Mouse (Mus musculus): ENCODE data around the gene Tmbim1. TPM values are rescaled to one million over a fixed set of nuclear protein-coding genes. Genes with fewer than 3 reads are reported as not detected.
"Not testable (repeated sequence)": the region's sequence is repeated elsewhere in the genome, so short reads cannot be mapped to it uniquely, and the experiment has no call there.

Gene Tmbim1
- total RNA-seq, 2 experiments from 2014 or later = 5.2 to 5.3 TPM

DNA sequence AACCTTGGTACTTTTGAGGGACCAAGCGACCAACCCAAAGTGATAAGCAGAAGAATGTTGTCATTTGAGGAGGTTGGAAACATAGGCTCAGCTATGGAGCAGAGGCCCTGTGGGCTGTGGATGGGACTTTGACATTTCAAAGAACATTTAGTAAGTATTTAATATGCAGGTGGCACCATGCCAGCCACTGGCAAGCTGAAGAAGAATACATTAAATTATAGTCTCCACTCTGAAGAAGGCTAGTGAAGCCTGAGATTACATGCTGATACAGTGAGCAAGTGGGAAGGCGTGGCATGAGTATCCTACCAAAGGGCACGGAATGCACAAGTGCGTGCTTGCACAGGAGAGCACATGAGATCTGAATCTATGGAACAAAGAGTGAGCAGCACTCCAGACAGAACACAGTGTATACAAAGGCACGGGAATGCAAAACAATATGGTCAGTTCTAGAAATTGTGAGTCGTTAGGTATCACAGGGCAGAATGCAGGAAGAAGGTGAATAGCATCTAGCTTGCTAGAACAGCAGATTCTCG lies 24.5 kb upstream of the Tmbim1 start:
- no peak for DNase-seq

DNA sequence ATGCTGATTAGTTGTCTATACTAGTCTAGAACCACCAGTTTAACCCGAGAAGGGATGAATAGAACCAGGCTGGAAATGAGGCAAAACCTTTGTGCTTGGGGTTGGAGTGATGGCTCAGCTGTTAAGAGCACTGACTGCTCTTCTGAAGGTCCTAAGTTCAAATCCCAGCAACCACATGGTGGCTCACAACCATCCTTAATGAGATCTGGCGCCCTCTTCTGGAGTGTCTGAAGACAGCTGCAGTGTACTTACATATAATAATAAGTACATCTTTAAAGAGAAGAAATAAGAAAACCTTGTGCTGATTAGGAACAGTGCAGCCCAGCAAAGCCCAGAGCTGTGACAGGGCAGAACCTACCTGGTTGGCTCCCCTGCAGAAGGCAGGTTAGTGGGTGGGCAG lies 21.5 kb upstream of the Tmbim1 start:
- DNase-seq; intact Hi-C loops (cut with DNase I): not testable (repeated sequence)

More for the DNA sequence above, 24.5 kb upstream of the Tmbim1 start:
- intact Hi-C loops (cut with DNase I) = no loop called here

DNA sequence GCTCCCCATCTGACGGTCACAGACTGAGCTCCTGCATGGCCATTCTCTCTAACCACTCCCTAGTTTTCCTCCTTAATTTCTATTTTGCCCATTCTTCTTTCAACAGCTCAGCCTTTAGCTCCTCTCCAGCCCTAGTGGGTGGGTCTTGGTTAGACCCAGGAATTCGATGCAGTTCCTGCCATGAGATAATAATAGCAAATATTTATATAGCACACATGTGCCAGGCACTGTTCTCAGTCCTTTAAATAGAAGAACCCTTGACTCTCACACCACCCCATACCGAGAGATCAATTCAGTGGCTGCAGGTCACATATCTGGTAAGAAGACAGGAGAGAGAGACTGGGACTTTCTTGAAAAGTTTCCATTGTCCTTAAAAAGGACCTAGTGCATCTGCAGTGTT lies 16.0 kb upstream of the Tmbim1 start:
- no peak for DNase-seq
- intact Hi-C loops (cut with DNase I) = no loop called here

DNA sequence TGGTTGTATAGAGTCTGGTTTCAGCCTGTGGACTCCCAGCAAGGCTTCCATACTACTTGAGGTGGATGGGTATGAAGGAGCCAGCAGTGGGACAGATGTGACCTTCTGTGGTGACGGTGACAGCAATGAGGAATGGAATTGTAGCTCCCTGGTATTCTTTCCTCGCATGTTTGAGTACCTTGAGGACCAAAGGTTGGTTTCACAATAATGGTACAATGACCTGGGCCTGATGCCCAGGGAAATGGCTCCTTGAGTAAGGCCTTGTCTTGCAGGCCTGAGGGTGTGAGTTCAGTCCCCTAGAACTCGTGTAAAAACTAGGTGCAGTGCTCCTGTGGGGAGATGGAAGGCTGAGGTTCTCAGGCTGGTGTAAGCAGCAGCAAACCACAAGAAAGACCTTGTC lies 13.3 kb upstream of the Tmbim1 start:
- intact Hi-C loops (cut with DNase I) = loop anchor here (5.0 kb wide), 1 partner anchor 44 kb away; the partner anchor contains the start of gene Catip
- no peak for DNase-seq

DNA sequence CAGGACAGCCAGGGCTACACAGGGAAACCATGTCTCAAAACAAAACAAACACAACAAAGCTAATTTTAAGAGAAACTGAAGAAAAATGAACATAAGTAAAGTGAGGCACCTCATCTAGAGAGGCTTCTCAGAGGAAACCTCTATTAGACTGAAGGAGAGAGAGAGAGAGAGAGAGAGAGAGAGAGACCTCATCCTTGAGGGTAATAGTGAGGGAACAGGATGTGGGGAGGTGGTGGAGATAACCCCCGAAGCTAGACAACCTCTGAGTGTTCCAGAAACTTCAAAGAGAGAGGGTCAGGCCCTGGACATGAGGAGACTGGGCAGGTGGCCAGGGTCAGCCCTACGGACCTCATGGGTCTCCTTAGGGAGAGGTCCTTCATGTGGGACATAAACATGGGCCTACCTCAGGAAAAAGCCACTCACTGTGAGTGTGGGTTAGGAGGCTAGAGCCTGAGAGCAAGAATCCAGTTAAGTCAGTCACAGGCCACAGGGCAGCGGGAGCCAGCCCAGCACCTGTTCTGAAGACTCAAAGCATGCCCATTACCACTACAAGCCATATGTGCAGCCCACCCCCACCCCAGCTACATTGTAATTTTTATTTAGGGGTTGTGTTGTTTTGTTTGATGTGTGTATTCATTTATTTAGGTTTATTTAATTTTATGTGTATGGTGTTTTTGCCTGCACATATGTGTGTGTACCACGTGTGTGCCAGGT lies 10.8 kb upstream of the Tmbim1 start:
- intact Hi-C loops (cut with DNase I) = loop anchor here (5.0 kb wide), 1 partner anchor 46 kb away; the partner anchor contains the start of gene Catip

DNA sequence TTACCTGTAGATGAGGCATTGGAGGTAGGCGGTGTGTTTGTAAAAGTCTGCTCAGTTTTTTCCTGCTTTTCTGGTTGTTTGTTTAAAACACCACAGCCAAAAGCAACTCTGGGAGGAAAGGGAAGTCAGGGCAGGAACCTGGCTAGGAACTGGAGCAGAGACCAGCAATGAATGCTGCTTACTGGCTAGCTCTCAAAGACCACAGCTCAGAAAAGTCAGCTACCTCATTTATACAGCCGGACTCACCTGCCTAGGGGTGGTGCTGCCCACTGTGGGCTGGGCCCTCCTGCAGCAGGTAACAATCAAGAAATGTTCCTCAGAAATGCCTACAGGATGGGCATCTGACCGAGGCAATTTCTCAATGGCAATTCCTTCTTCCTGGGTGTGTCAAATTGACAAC lies 9.4 kb upstream of the Tmbim1 start:
- intact Hi-C loops (cut with DNase I) = loop anchor here (5.0 kb wide), 1 partner anchor 48 kb away; the partner anchor contains the start of gene Catip
- DNase-seq = no peak

More for the DNA sequence above, 10.8 kb upstream of the Tmbim1 start:
- DNase-seq = no peak

DNA sequence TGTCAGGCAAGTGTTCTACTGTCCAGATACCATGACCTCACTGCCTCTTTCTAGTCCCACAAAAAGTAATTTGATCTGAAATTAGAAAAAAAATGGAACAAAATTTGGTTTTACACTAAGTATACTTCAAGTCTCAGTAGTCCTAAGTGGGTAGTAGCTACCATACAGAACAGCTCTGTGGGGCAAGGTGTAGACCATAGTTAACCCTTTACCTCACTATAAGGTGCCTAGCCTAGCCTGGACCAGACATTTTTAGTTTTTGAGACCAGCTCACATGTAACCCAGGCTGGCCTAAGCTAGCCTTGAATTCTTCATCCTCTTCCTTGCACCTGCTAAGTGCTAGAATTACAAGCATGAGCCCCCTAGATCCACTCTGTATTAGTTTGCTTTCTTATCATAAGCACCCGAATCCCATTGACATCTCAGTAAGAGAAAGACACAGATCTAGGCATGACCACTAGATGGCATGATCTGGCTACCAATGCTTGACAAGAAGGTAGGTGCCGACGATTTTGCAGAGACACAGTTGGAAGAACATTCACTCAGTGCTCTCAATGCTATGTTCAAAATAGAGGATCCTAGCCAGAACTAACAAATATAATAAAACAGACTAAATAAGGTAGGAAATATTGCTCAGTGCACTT lies 7.7 kb upstream of the Tmbim1 start:
- peak; percentile 48 for DNase-seq
- intact Hi-C loops (cut with DNase I) = no loop called here

DNA sequence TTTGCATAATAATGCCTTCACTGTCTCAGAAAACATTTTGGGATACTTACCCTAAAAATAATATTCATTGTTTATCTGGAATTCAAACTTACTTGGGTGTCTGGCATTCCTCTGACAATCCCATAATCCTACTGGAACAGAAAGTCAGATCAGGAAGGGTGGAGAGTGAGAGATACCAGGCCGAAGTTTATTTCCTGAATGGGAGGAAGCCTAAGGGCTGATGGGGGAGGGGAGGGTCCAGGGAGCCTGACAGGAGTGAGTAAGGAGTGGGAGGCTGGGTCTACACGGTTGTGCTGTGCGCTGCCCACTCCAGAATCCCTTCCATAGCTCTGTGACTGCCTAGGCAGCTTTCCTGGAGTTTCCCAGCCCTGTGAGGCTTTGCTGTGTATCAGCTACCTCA lies 4.3 kb upstream of the Tmbim1 start:
- intact Hi-C loops (cut with DNase I) = no loop called here
- DNase-seq = no peak

DNA sequence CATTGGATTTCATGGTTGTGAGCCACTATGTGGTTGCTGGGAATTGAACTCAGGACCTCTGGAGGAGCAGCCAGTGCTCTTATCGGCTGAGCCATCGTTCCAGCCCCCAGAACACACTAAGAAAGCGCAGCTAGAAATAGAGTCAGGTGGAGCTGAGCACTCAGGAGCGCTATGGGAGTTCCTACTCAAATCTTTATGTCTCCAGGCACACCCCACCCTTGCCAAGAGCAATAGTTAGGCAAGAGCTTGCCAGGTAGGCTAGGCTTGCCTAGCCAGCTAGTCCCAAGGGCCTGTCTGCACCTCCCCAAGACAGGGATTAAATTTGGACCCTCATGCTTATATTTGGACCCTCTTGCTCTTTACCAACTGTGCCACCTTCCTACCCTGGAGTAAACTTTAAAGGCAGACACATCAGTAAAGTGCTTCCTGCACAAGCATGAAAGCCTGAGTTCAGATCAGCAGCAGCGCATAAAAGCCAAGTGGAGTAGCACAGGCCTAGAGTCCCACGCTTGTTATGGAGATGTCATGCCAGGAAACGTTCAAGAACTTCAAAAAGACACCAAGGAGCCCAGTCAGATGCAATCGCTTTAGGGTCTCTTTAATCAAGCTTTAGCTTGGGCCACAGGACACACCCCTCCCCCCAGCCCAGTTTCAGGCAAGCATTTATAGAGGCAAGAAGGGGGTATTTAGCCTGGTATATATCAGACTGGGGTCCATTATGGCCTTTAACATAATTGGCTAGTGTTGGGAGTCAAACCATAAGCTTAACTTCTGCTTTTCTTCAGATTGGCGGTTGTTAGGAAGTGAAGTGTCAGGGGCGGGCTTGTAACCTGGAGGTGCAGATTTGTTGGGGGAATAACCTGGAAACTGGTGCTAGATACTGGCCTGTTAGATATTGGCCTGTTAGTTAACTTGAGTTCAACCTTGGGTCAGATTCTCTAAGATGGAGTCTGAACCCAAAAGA lies 2.9 kb upstream of the Tmbim1 start:
- intact Hi-C loops (cut with DNase I) = no loop called here

DNA sequence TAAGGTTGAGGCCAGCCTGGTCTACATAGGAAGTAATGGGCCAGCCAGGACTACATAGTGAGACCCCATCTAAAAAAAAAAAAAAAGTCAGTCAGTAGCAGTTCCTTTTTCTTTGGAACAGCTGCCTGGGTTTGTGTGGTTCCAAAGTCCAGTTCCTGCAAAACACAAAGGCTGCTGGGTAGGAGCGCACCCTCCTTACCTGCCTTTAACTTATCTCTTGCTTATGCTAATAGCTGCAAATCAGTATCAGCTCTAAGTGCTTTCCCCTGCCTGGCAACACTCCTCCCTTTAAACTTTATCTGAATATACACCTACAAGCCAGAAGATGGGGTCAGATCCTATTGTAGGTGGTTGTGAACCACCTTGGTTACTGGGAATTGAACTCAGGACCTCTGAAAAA lies 1.7 kb upstream of the Tmbim1 start:
- intact Hi-C loops (cut with DNase I) = no loop called here

More for the DNA sequence above, 2.9 kb upstream of the Tmbim1 start:
- DNase-seq = no peak

DNA sequence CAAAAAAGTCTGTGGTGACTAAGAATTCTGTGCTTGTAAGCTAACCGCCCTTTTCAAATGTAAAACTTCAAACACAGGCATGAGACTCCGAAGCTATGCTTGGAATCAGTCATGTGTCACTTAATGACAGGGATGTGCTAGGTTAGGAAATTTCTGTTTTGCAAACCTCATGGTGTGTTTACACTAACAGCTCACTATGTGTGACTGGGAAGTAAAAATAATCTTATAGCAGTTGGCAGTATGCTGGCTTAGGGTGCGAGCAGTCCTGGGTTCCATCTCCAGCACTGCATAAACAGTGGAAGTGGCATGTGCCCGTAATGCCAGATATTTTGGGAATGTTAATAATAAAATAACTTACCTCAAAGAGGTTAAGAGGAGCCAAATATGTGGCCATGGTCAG lies 476 bp downstream of the Tmbim1 start:
- DNase-seq = no peak
- intact Hi-C loops (cut with DNase I) = loop anchor here (5.0 kb wide), 1 partner anchor 52 kb away; no protein-coding TSS in a partner anchor

More for the DNA sequence above, 1.7 kb upstream of the Tmbim1 start:
- no peak for DNase-seq

DNA sequence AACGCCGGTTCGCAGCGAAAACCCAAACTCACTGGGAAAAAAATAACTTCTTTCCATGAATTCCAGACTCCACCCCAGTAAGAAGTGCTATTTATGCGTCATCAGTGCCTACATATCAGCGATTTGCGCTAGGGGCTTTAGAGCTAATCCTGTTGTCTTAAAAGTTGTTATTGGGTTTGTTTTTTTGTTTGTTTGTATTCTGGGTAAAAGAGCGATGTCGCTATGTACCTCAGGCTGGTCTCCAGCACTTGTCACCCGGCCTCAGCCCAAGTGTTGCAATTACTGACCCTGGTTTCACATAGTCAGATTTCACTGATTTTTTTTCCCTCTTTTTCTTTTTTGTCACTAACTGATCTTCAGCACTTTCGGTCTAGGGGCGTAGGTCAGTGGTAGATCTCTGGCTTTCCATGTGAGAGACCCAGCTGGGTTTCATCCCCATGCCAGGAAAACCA lies 1.1 kb downstream of the Tmbim1 start:
- intact Hi-C loops (cut with DNase I) = loop anchor here (5.0 kb wide), 1 partner anchor 53 kb away; no protein-coding TSS in a partner anchor
- DNase-seq = no peak

DNA sequence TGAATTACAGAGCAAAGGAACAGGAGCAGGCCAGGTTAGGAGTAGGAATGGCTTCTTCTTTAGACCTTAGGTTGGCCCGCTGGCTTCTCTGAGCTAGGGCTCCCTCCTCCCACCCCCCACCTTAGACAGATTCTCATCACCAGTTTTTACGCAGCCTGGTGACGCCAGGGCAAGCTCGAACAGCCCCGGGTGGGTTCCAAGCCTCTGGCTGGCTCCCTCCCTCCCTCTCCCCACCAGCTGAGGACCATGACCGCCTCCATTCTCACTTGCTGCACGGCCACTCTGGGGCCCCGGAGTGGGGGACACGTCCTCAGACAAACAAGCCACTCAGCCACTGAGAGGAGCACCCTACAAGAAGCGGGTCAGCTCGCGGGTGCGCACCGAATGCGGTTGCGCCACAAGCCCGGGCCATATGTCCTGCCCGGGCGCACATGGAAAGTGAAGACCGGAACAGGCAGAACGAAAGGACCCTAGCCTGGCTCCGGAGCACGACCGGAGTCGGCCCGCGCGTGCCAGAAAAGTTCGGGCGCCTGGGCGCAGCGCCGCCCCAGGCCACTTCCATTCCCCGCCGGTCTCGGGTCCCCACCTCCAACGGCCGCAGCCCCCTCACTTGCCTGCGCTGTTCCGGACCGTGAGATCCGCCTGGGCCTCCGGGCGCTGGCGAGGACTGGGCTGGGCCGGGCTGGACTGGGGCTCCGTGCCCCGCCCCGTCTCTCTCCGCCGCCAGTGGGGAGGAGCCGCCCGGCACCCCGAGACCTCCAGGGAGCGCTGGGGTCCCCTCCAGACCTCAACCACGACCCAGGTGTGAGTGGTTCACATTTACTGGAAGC lies 1.7 kb downstream of the Tmbim1 start:
- peak; percentile 54 for DNase-seq
- intact Hi-C loops (cut with DNase I) = loop anchor here (5.0 kb wide), 1 partner anchor 54 kb away; no protein-coding TSS in a partner anchor

DNA sequence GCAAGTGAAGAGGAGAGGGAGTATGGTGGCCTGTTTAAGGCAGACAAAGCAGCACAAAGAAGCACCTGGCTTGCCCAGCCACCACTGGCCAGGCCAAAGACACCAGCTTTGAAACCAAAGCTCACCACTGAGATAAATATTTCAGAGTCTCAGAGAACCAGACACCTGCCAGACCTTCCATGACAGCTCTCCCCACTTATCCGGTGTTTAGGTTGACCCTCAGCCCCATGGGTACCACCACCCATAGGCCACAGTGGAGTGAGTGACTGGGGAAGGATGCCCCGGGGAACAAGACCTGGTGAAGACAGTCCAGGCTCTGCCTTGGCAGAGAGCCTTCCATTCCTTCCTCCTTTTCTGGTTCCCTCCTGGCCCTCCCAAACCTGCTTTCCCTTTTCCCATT lies 2.6 kb downstream of the Tmbim1 start:
- intact Hi-C loops (cut with DNase I) = loop anchor here (5.0 kb wide), 1 partner anchor 54 kb away; no protein-coding TSS in a partner anchor
- no peak for DNase-seq

DNA sequence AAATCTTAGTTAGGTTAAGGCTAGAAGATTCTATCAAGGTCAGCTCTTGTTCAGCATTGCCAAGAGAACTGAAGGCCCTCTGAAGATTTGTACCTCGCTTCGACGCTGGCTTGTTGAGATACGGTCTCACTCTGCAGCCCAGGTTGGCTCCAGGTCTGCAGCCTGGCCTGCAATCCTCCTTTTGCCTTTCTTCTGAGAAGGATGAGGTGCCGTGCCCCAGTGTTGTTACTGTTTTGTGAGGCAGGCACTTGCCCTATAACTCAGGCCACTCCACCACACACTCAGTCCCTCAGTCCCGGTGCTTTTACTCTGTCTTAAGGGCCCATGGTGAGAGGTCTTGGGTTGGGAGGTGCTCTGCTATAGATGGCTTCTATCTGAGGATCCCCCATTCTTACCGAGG lies 3.2 kb downstream of the Tmbim1 start:
- intact Hi-C loops (cut with DNase I) = loop anchor here (5.0 kb wide), 1 partner anchor 55 kb away; no protein-coding TSS in a partner anchor

DNA sequence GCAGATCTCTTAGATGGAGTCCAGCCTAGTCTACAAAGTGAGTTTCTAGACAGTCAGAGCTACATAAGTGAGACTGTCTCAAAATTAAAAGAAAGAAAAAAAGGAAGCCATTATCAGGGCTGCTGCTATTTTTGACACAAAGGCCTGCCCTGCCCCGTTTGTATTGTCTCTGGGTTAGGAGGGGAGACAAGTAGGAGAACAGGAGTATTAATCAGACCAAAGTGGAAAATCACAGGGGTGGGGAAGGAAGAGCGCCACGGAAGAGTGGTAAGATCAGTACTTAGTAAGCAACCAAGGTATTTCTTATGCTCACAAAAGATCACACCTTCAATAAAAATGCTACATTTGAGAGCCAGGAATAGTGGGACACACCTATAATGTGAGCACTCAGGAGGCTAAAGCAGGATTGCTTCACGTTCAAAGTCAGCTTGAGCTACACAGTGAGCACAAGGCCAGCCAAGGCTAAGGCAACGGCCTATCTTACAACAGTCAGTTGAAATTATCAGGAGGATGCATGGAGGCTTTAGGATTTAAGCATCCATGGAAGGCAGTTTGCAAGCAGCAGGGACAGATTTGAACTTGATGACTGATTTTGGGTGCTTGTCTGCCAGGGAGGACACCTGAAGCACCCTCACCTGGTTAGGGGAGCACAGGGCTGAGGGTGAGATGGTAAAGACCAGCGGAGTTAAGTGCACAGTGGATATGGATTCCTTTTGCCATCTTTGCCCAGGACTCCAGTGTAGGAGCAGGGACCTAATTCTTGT lies 4.9 kb downstream of the Tmbim1 start:
- DNase-seq = no peak
- intact Hi-C loops (cut with DNase I) = loop anchor here (5.0 kb wide), 1 partner anchor 57 kb away; no protein-coding TSS in a partner anchor

More for the DNA sequence above, 3.2 kb downstream of the Tmbim1 start:
- no peak for DNase-seq

DNA sequence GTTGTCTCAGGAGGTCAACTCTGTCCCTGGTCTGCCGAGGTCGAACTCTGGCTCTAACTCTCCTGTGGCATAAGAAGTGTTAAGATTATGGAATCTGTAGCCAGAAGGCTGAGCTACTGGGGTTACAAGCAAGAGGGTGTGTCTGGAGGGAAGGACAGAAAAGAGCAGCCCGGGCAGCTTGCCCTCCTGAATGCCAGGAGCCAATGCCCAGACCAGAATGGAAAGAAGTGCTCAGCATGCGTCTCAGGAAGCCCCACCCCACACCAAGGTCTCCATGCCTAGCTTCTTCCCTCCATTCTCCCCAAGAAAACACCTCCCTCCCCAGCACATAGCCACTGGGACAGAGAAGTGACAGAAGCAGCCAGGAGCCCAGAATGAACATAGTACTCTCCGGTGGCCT lies 6.4 kb downstream of the Tmbim1 start:
- peak; percentile 49 for DNase-seq
- intact Hi-C loops (cut with DNase I) = loop anchor here (10.0 kb wide), 1 partner anchor 156 kb away; no protein-coding TSS in a partner anchor

DNA sequence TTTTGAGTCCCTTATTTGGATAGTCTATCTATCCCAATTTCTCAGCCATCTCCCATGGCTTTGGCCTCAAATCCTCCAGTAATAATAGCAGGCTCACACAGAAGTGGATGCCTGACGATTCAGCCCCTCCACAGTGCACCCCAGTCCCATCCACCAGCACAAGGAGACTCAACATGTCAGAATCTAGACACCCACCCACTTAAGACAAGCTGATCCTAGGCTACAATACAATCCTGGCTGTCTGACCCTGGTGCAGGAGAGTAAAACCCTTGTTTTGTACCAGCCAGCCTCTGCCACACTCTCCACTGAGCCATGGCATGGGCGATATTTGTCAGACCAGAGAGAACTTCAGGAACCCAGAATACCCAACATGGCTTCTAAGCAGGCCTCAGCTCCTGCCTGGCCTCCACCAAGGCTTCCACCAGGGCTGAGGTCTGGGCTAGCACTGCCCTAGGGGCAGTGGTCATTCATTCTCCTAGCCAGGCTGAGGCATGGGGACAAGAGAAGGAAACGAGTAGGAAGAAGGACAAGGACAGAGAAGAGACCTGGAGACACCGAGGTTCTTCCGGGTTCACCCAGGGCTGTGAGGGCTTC lies 7.2 kb downstream of the Tmbim1 start:
- intact Hi-C loops (cut with DNase I) = loop anchor here (10.0 kb wide), 1 partner anchor 157 kb away; no protein-coding TSS in a partner anchor
- DNase-seq = no peak
